Mouse (Mus musculus): ENCODE measurements around the gene Fdxr. TPM values are rescaled to one million over a fixed set of nuclear protein-coding genes. Genes with fewer than 3 reads are reported as not detected.

The Fdxr gene
- total and polyA plus RNA-seq, 3 experiments: 10.4 to 32.2 (median 10.7) TPM

- Histone ChIP-seq H3K4me1 (ENCODE audit: insufficient read depth, low read depth, low read length) (peaks cover 30% of the 10 kb centered on the region), H3K9me3 (replicated peaks) (peaks cover 5% of the 10 kb centered on the region; the same call in 1 of the 2 replicates), H3K27me3 (ENCODE audit: insufficient read depth, low read length) (peaks cover 26% of the 10 kb centered on the region), H3K4me3 (ENCODE audit: low read depth, low read length) (no peak overlapping the region), H3K36me3 (replicated peaks) (peaks cover 56% of the 10 kb centered on the region)
- no peak for TF ChIP-seq GATA1 (IDR thresholded peaks at IDR 0.05; ENCODE audit: borderline replicate concordance, low read length)
- TF ChIP-seq CTCF (IDR thresholded peaks at IDR 0.05; ENCODE audit: low read depth, low read length): no peak
- no peak for TF ChIP-seq GATA2 (IDR thresholded peaks at IDR 0.05; ENCODE audit: borderline replicate concordance, low read depth, low read length)
- DNase-seq (ENCODE audit: low spot score) (no peak), ATAC-seq (ENCODE audit: extremely low read depth, insufficient number of reproducible peaks, low FRiP score, poor library complexity, severe bottlenecking) (no peak)
Measured at GRCm38 (mm10) chr11:115267958-115268357, 8.9 kb downstream of the Fdxr start.

GRCm38 (mm10) chr11:115267061-115267883 lies 9.6 kb downstream of the Fdxr start, which contains the start of gene Grin2c:
Gene Grin2c (minus strand): TSS chr11:115267243.
- Histone ChIP-seq H3K9me3 (replicated peaks) (peaks cover 5% of the 10 kb centered on the region; the same call in 1 of the 2 replicates), H3K4me1 (ENCODE audit: insufficient read depth, low read depth, low read length) (peaks cover 23% of the 10 kb centered on the region), H3K4me3 (ENCODE audit: low read depth, low read length) (no peak within 1 kb of the TSS), H3K36me3 (replicated peaks) (peaks cover 49% of the 10 kb centered on the region), H3K27me3 (ENCODE audit: insufficient read depth, low read length) (peaks cover 32% of the 10 kb centered on the region)
- DNase-seq (ENCODE audit: low spot score) (no peak), ATAC-seq (ENCODE audit: extremely low read depth, insufficient number of reproducible peaks, low FRiP score, poor library complexity, severe bottlenecking) (no peak)
- TF ChIP-seq POLR2AphosphoS5 (IDR thresholded peaks at IDR 0.05; ENCODE audit: insufficient replicate concordance, low read depth, low read length) (no peak), CTCF (IDR thresholded peaks at IDR 0.05; ENCODE audit: low read depth, low read length) (no peak), TAL1 (conservative IDR thresholded peaks at IDR 0.05; ENCODE audit: low read depth, low read length) (no peak), GATA1 (IDR thresholded peaks at IDR 0.05; ENCODE audit: borderline replicate concordance, low read length) (no peak), GATA2 (IDR thresholded peaks at IDR 0.05; ENCODE audit: borderline replicate concordance, low read depth, low read length) (no peak)

GRCm38 (mm10) chr11:115266400-115266778 lies 10.5 kb downstream of the Fdxr start:
- peaks cover 5% of the 10 kb centered on the region; the same call in 1 of the 2 replicates for H3K9me3 ChIP-seq (replicated peaks)

GRCm38 (mm10) chr11:115265771-115266399 lies 11.0 kb downstream of the Fdxr start:
- no peak for DNase-seq (ENCODE audit: low spot score)
- Histone ChIP-seq H3K27me3 (ENCODE audit: insufficient read depth, low read length) (peaks cover 44% of the 10 kb centered on the region), H3K4me3 (ENCODE audit: low read depth, low read length) (no peak overlapping the region), H3K9me3 (replicated peaks) (peaks cover 5% of the 10 kb centered on the region; the same call in 1 of the 2 replicates), H3K36me3 (replicated peaks) (peaks cover 35% of the 10 kb centered on the region), H3K4me1 (ENCODE audit: insufficient read depth, low read depth, low read length) (peaks cover 16% of the 10 kb centered on the region)
- ATAC-seq (ENCODE audit: extremely low read depth, insufficient number of reproducible peaks, low FRiP score, poor library complexity, severe bottlenecking): no peak
- TF ChIP-seq GATA2 (IDR thresholded peaks at IDR 0.05; ENCODE audit: borderline replicate concordance, low read depth, low read length): no peak
- TF ChIP-seq CTCF (IDR thresholded peaks at IDR 0.05; ENCODE audit: low read depth, low read length): no peak
- no peak for TF ChIP-seq TAL1 (conservative IDR thresholded peaks at IDR 0.05; ENCODE audit: low read depth, low read length)
- TF ChIP-seq POLR2AphosphoS5 (IDR thresholded peaks at IDR 0.05; ENCODE audit: insufficient replicate concordance, low read depth, low read length): no peak
- TF ChIP-seq GATA1 (IDR thresholded peaks at IDR 0.05; ENCODE audit: borderline replicate concordance, low read length): no peak

More at GRCm38 (mm10) chr11:115266400-115266778, 10.5 kb downstream of the Fdxr start:
- ATAC-seq (ENCODE audit: extremely low read depth, insufficient number of reproducible peaks, low FRiP score, poor library complexity, severe bottlenecking) (no peak), DNase-seq (ENCODE audit: low spot score) (no peak)
- Histone ChIP-seq H3K27me3 (ENCODE audit: insufficient read depth, low read length) (peaks cover 39% of the 10 kb centered on the region), H3K36me3 (replicated peaks) (peaks cover 40% of the 10 kb centered on the region), H3K4me1 (ENCODE audit: insufficient read depth, low read depth, low read length) (peaks cover 21% of the 10 kb centered on the region), H3K4me3 (ENCODE audit: low read depth, low read length) (no peak overlapping the region)
- no peak for TF ChIP-seq CTCF (IDR thresholded peaks at IDR 0.05; ENCODE audit: low read depth, low read length)
- no peak for TF ChIP-seq GATA2 (IDR thresholded peaks at IDR 0.05; ENCODE audit: borderline replicate concordance, low read depth, low read length)
- TF ChIP-seq POLR2AphosphoS5 (IDR thresholded peaks at IDR 0.05; ENCODE audit: insufficient replicate concordance, low read depth, low read length): no peak
- TF ChIP-seq TAL1 (conservative IDR thresholded peaks at IDR 0.05; ENCODE audit: low read depth, low read length): no peak
- TF ChIP-seq GATA1 (IDR thresholded peaks at IDR 0.05; ENCODE audit: borderline replicate concordance, low read length): no peak

GRCm38 (mm10) chr11:115264862-115265668 lies 11.8 kb downstream of the Fdxr start:
- H3K27me3 ChIP-seq (ENCODE audit: insufficient read depth, low read length): peaks cover 52% of the 10 kb centered on the region
- no peak overlapping the region for H3K4me3 ChIP-seq (ENCODE audit: low read depth, low read length)
- no peak for ATAC-seq (ENCODE audit: extremely low read depth, insufficient number of reproducible peaks, low FRiP score, poor library complexity, severe bottlenecking)

More at GRCm38 (mm10) chr11:115264862-115265668, 11.8 kb downstream of the Fdxr start:
- Histone ChIP-seq H3K36me3 (replicated peaks) (peaks cover 28% of the 10 kb centered on the region), H3K9me3 (replicated peaks) (peaks cover 5% of the 10 kb centered on the region; the same call in 1 of the 2 replicates), H3K4me1 (ENCODE audit: insufficient read depth, low read depth, low read length) (peaks cover 9% of the 10 kb centered on the region)
- TF ChIP-seq GATA2 (IDR thresholded peaks at IDR 0.05; ENCODE audit: borderline replicate concordance, low read depth, low read length): no peak
- TF ChIP-seq TAL1 (conservative IDR thresholded peaks at IDR 0.05; ENCODE audit: low read depth, low read length): no peak
- TF ChIP-seq GATA1 (IDR thresholded peaks at IDR 0.05; ENCODE audit: borderline replicate concordance, low read length): no peak
- no peak for TF ChIP-seq POLR2AphosphoS5 (IDR thresholded peaks at IDR 0.05; ENCODE audit: insufficient replicate concordance, low read depth, low read length)
- TF ChIP-seq CTCF (IDR thresholded peaks at IDR 0.05; ENCODE audit: low read depth, low read length): no peak
- no peak for DNase-seq (ENCODE audit: low spot score)
